Mouse (Mus musculus) left cerebral cortex, adult 8-10 months (tissue): ENCODE measurements at regions not wholly inside any gene's neighbourhood (a gene's known extent, or its start where the extent isn't known, plus 50 kb on each side); places are given as distances from the start of the nearest gene placed in this dataset.

Experiments used
- DNase-seq, 2 experiments: peaks; one replicate each; pipeline ENCODE4 v3.0.0; 2022; ENCODE audit warnings: low spot score in 2 of 2

DNA sequence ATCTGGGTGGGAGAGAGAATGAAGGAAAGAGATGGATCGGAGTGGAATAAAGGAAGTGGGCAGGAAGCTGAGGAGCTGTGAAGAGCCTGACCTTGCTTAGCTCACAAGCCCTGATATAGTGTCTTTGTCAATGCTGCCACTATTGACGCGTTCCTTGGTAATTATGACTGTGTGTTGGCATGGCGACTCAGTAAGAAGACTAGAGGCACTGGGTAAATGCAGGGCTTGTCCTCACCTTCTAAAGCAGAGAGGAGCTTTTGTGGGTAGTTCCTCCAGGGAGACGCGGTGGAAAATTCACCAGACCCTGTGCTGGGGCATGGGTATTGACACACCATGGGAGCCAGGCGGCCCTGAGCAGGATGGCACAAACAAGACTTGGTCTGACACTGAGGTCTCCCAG lies 52.8 kb upstream of the Polg start:
- no peak for DNase-seq

- no peak for DNase-seq
Observed at GRCm38 (mm10) chr7:79517581-79518337, 51.6 kb upstream of the Polg start.

GRCm38 (mm10) chr7:79516287-79516686 lies 50.1 kb upstream of the Polg start:
- DNase-seq: no peak
